Mouse (Mus musculus): Measurements from ENCODE around the gene Gm13178. TPM values are rescaled to one million over a fixed set of nuclear protein-coding genes. Genes with fewer than 3 reads are reported as not detected.

The Gm13178 gene
- polyA plus RNA-seq (2015; fragmentation: Nextera tagmentation; extraction: Ambion mirVana) = not detected in 2 replicates

- Histone ChIP-seq H3K27ac (ENCODE audit: low read length) (no peak within 1 kb of the TSS), H3K4me3 (replicated peaks; ENCODE audit: low read length) (no peak within 1 kb of the TSS), H3K36me3 (ENCODE audit: control insufficient read depth, insufficient read depth, low read length) (no peaks in the 10 kb centered on the region), H3K9me3 (replicated peaks; ENCODE audit: control insufficient read depth, low read length) (no peaks in the 10 kb centered on the region), H3K4me1 (ENCODE audit: control insufficient read depth, insufficient read depth, low read length) (no peaks in the 10 kb centered on the region), H3K27me3 (ENCODE audit: control insufficient read depth, insufficient read depth, low read length) (no peaks in the 10 kb centered on the region), H3K4me2 (ENCODE audit: low read depth, low read length) (no peak within 1 kb of the TSS), H3K9ac (ENCODE audit: low read length) (no peak within 1 kb of the TSS)
- WGBS = 85% methylated on average over 1 of the region's 1 CpGs
- no peak for ATAC-seq (ENCODE audit: insufficient read depth, low FRiP score)
Observed at GRCm38 (mm10) chr4:144721304-144721703, at the start of gene Gm13178. TSS of gene Gm13178 (minus strand) at chr4:144721404.

- Histone ChIP-seq H3K36me3 (ENCODE audit: control insufficient read depth, insufficient read depth, low read length) (no peaks in the 10 kb centered on the region), H3K27ac (ENCODE audit: low read length) (no peak overlapping the region), H3K9ac (ENCODE audit: low read length) (no peak overlapping the region), H3K4me3 (replicated peaks; ENCODE audit: low read length) (no peak overlapping the region), H3K27me3 (ENCODE audit: control insufficient read depth, insufficient read depth, low read length) (no peaks in the 10 kb centered on the region), H3K9me3 (replicated peaks; ENCODE audit: control insufficient read depth, low read length) (no peaks in the 10 kb centered on the region), H3K4me2 (ENCODE audit: low read depth, low read length) (no peak overlapping the region), H3K4me1 (ENCODE audit: control insufficient read depth, insufficient read depth, low read length) (no peaks in the 10 kb centered on the region)
- WGBS = 31% methylated on average over 2 of the region's 2 CpGs
- ATAC-seq (ENCODE audit: insufficient read depth, low FRiP score) = no peak
Observed at GRCm38 (mm10) chr4:144765722-144766121, 44.5 kb upstream of the Gm13178 start.

- no peaks in the 10 kb centered on the region for H3K36me3 ChIP-seq (ENCODE audit: control insufficient read depth, insufficient read depth, low read length)
- no peaks in the 10 kb centered on the region for H3K4me1 ChIP-seq (ENCODE audit: control insufficient read depth, insufficient read depth, low read length)
- no peaks in the 10 kb centered on the region for H3K27me3 ChIP-seq (ENCODE audit: control insufficient read depth, insufficient read depth, low read length)
- no peak overlapping the region for H3K4me3 ChIP-seq (replicated peaks; ENCODE audit: low read length)
- WGBS = 0% methylated on average over 1 of the region's 1 CpGs
- H3K4me2 ChIP-seq (ENCODE audit: low read depth, low read length) = no peak overlapping the region
- peak; percentile 44; the same call in 1 of the 2 replicates for ATAC-seq (ENCODE audit: insufficient read depth, low FRiP score)
- H3K27ac ChIP-seq (ENCODE audit: low read length) = no peak overlapping the region
- no peak overlapping the region for H3K9ac ChIP-seq (ENCODE audit: low read length)
- H3K9me3 ChIP-seq (replicated peaks; ENCODE audit: control insufficient read depth, low read length) = no peaks in the 10 kb centered on the region
Observed at GRCm38 (mm10) chr4:144749139-144749538, 27.9 kb upstream of the Gm13178 start.

GRCm38 (mm10) chr4:144719691-144720090 lies 1.5 kb downstream of the Gm13178 start:
- Histone ChIP-seq H3K4me3 (replicated peaks; ENCODE audit: low read length) (no peak overlapping the region), H3K27ac (ENCODE audit: low read length) (no peak overlapping the region), H3K9me3 (replicated peaks; ENCODE audit: control insufficient read depth, low read length) (no peaks in the 10 kb centered on the region), H3K4me2 (ENCODE audit: low read depth, low read length) (no peak overlapping the region), H3K36me3 (ENCODE audit: control insufficient read depth, insufficient read depth, low read length) (no peaks in the 10 kb centered on the region), H3K4me1 (ENCODE audit: control insufficient read depth, insufficient read depth, low read length) (no peaks in the 10 kb centered on the region), H3K27me3 (ENCODE audit: control insufficient read depth, insufficient read depth, low read length) (no peaks in the 10 kb centered on the region), H3K9ac (ENCODE audit: low read length) (no peak overlapping the region)
- ATAC-seq (ENCODE audit: insufficient read depth, low FRiP score) = no peak
- WGBS = 82% methylated on average over 1 of the region's 1 CpGs

- 83% methylated on average over 1 of the region's 1 CpGs for WGBS
- ATAC-seq (ENCODE audit: insufficient read depth, low FRiP score) = no peak; the same call in 1 of the 2 replicates
- no peaks in the 10 kb centered on the region for H3K9me3 ChIP-seq (replicated peaks; ENCODE audit: control insufficient read depth, low read length)
Observed at GRCm38 (mm10) chr4:144718288-144718687, 2.9 kb downstream of the Gm13178 start.

GRCm38 (mm10) chr4:144686268-144686667 lies 34.9 kb downstream of the Gm13178 start, which contains the start of gene Gm436:
TSS of gene Gm436 (minus strand) at chr4:144686368.
- no peak for ATAC-seq (ENCODE audit: insufficient read depth, low FRiP score)
- Histone ChIP-seq H3K27ac (ENCODE audit: low read length) (no peak within 1 kb of the TSS), H3K9me3 (replicated peaks; ENCODE audit: control insufficient read depth, low read length) (no peaks in the 10 kb centered on the region), H3K4me2 (ENCODE audit: low read depth, low read length) (no peak within 1 kb of the TSS), H3K4me1 (ENCODE audit: control insufficient read depth, insufficient read depth, low read length) (no peaks in the 10 kb centered on the region), H3K9ac (ENCODE audit: low read length) (no peak within 1 kb of the TSS), H3K4me3 (replicated peaks; ENCODE audit: low read length) (no peak within 1 kb of the TSS), H3K27me3 (ENCODE audit: control insufficient read depth, insufficient read depth, low read length) (no peaks in the 10 kb centered on the region), H3K36me3 (ENCODE audit: control insufficient read depth, insufficient read depth, low read length) (no peaks in the 10 kb centered on the region)
- 48% methylated on average over 2 of the region's 2 CpGs for WGBS

More at GRCm38 (mm10) chr4:144718288-144718687, 2.9 kb downstream of the Gm13178 start:
- no peaks in the 10 kb centered on the region for H3K36me3 ChIP-seq (ENCODE audit: control insufficient read depth, insufficient read depth, low read length)
- H3K4me3 ChIP-seq (replicated peaks; ENCODE audit: low read length) = no peak overlapping the region
- no peak overlapping the region for H3K4me2 ChIP-seq (ENCODE audit: low read depth, low read length)
- H3K4me1 ChIP-seq (ENCODE audit: control insufficient read depth, insufficient read depth, low read length) = no peaks in the 10 kb centered on the region
- H3K9ac ChIP-seq (ENCODE audit: low read length) = no peak overlapping the region
- no peaks in the 10 kb centered on the region for H3K27me3 ChIP-seq (ENCODE audit: control insufficient read depth, insufficient read depth, low read length)
- no peak overlapping the region for H3K27ac ChIP-seq (ENCODE audit: low read length)

Other genes starting within 250 kb of the Gm13178 start
- not detected in 2 replicates for gene 9430007A20Rik, start 201.6 kb downstream of the Gm13178 start, polyA plus RNA-seq (2015; fragmentation: Nextera tagmentation; extraction: Ambion mirVana)
- gene Gm13124, start 156.3 kb downstream of the Gm13178 start, polyA plus RNA-seq (2015; fragmentation: Nextera tagmentation; extraction: Ambion mirVana) = not detected in 2 replicates
- not detected in 2 replicates for gene Aadacl4, start 107.7 kb downstream of the Gm13178 start, polyA plus RNA-seq (2015; fragmentation: Nextera tagmentation; extraction: Ambion mirVana)
- gene Gm436, start 35.0 kb downstream of the Gm13178 start, polyA plus RNA-seq (2015; fragmentation: Nextera tagmentation; extraction: Ambion mirVana) = not detected in 2 replicates
- gene Gm438, start 65.2 kb upstream of the Gm13178 start, polyA plus RNA-seq (2015; fragmentation: Nextera tagmentation; extraction: Ambion mirVana) = not detected in 2 replicates
- 118 and 119 TPM in 2 replicates for gene Dhrs3, start 171.4 kb upstream of the Gm13178 start, polyA plus RNA-seq (2015; fragmentation: Nextera tagmentation; extraction: Ambion mirVana)

Measured in stomach, embryonic 16.5 days (tissue).